Mouse (Mus musculus): Measurements from ENCODE around the gene Ccdc80. TPM values are rescaled to one million over a fixed set of nuclear protein-coding genes. Genes with fewer than 3 reads are reported as not detected.
A peak's percentile ranks its signal among the peaks of the same experiment; 100 is the strongest.

Ccdc80 gene
- 20.6 and 26.1 TPM in 2 replicates for polyA plus RNA-seq (2016; fragmentation: Nextera tagmentation; extraction: Ambion mirVana)

DNA sequence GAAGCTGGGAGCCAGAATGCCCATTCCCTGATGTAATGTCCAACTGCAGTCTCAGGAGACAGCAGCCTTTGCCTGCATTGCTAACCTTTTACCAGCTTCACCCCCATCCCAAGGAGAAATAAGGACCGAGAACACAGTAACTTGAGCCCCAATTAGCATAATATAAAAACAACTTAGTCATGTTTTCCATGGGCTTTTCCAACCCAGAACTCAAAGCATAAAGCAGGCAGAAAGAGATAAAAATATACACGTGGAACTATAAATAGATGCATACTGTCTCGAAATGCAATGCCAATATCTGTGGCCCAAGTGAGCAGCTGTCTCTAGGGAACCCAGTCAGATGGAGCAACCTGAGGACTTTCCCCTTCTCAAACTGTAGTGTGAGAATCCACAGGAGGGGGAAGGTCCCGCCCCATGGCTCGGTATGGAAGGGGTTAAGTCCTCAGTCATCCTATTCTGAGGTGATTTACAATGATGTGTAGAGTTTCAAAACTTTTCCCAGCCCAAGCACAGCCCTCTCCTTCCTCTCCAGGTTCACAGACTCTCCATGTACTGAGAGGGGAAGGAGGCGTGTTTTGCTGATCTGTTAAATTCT is at the start of gene Ccdc80:
Gene Ccdc80 (plus strand): TSS at position 266 of the 595 bp plus-strand sequence.
- 39% methylated on average over 6 of the region's 6 CpGs for WGBS
- Histone ChIP-seq H3K4me1 (peaks cover 11% of the 10 kb centered on the region), H3K9ac (replicated peaks) (peak within 1 kb of the TSS; percentile 51), H3K27me3 (no peaks in the 10 kb centered on the region), H3K4me3 (peak within 1 kb of the TSS; percentile 31), H3K27ac (replicated peaks) (no peak within 1 kb of the TSS), H3K9me3 (no peaks in the 10 kb centered on the region), H3K4me2 (replicated peaks) (peak within 1 kb of the TSS; percentile 51), H3K36me3 (no peaks in the 10 kb centered on the region)
- ATAC-seq (ENCODE audit: low FRiP score, low read depth): no peak

- Histone ChIP-seq H3K27ac (replicated peaks) (no peak overlapping the region), H3K4me3 (no peak overlapping the region), H3K9ac (replicated peaks) (no peak overlapping the region), H3K36me3 (no peaks in the 10 kb centered on the region), H3K4me1 (no peaks in the 10 kb centered on the region), H3K27me3 (no peaks in the 10 kb centered on the region), H3K4me2 (replicated peaks) (no peak overlapping the region), H3K9me3 (no peaks in the 10 kb centered on the region)
- ATAC-seq (ENCODE audit: low FRiP score, low read depth): no peak
- 56% methylated on average over 3 of the region's 3 CpGs for WGBS
Observed at GRCm38 (mm10) chr16:45044844-45045243, 48.4 kb upstream of the Ccdc80 start.

GRCm38 (mm10) chr16:45057222-45057621 is 36.0 kb upstream of the Ccdc80 start:
- WGBS: 91% methylated on average over 7 of the region's 7 CpGs
- Histone ChIP-seq H3K27ac (replicated peaks) (no peak overlapping the region), H3K4me1 (no peaks in the 10 kb centered on the region), H3K36me3 (no peaks in the 10 kb centered on the region), H3K9me3 (no peaks in the 10 kb centered on the region), H3K4me3 (no peak overlapping the region), H3K27me3 (no peaks in the 10 kb centered on the region), H3K4me2 (replicated peaks) (no peak overlapping the region), H3K9ac (replicated peaks) (no peak overlapping the region)
- no peak for ATAC-seq (ENCODE audit: low FRiP score, low read depth)

DNA sequence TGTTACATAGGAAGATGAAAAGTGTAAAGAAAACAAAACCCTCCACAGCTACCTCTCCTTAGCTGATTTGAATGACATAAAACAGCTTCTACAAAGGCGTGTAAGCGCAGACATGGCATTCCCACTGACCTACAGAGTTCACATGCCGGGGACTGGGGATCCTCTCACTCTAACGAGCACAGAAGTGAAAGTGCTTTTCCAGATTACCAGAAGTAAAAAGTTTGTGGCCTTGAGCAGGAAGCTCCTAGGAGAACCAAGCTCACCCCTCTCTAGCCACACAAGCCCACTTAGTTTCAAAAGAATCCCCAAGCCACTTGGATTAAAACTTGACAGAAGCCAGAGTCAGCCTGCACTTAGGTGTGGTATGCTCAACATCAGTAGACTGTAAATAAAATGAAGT is 35.3 kb upstream of the Ccdc80 start:
- no peak overlapping the region for H3K4me3 ChIP-seq
- H3K36me3 ChIP-seq: no peaks in the 10 kb centered on the region
- H3K9ac ChIP-seq (replicated peaks): no peak overlapping the region
- H3K4me1 ChIP-seq: no peaks in the 10 kb centered on the region
- no peak overlapping the region for H3K27ac ChIP-seq (replicated peaks)
- H3K27me3 ChIP-seq: no peaks in the 10 kb centered on the region
- ATAC-seq (ENCODE audit: low FRiP score, low read depth): no peak
- 86% methylated on average over 4 of the region's 4 CpGs for WGBS
- H3K9me3 ChIP-seq: no peaks in the 10 kb centered on the region
- no peak overlapping the region for H3K4me2 ChIP-seq (replicated peaks)

- H3K4me3 ChIP-seq: no peak overlapping the region
- H3K36me3 ChIP-seq: no peaks in the 10 kb centered on the region
- H3K9ac ChIP-seq (replicated peaks): no peak overlapping the region
- no peaks in the 10 kb centered on the region for H3K4me1 ChIP-seq
- 68% methylated on average over 3 of the region's 3 CpGs for WGBS
- ATAC-seq (ENCODE audit: low FRiP score, low read depth): no peak
- H3K27me3 ChIP-seq: no peaks in the 10 kb centered on the region
- H3K9me3 ChIP-seq: no peaks in the 10 kb centered on the region
- no peak overlapping the region for H3K4me2 ChIP-seq (replicated peaks)
- no peak overlapping the region for H3K27ac ChIP-seq (replicated peaks)
Observed at GRCm38 (mm10) chr16:45061140-45061539, 32.1 kb upstream of the Ccdc80 start.

DNA sequence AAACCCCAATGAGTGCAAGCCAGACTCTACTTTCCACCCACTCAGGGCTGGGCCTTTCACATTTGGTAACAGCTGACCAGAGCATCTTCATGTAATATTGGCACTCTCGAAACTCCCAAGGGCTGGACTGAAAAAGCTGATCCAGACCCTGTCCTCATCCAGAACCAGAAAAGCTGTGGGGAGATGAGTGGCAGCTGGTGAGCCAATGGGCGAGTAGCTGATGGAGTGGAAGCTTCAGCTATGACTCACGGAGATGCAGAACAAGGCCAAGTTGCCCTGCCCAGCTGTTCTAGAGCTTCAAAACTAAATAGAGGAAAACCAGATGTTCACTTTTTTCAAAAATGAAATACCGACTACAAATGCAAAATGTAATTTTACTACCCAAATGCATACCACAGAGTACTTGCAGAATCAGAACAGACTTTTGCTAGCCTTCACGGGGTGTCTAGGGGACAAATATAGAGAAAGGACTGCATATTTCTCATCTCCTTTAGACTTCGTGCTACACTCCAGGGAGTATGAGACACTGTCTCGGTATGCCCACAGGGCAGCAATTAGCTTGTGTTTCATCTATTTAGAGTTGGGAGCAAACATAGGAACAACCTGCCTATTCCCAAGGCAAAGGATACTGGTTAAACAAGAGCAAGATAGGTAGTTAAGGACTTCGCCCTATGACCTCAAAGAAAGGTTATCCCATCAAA is 22.7 kb upstream of the Ccdc80 start:
- no peak for ATAC-seq (ENCODE audit: low FRiP score, low read depth)
- no peaks in the 10 kb centered on the region for H3K4me1 ChIP-seq
- H3K27me3 ChIP-seq: no peaks in the 10 kb centered on the region
- H3K36me3 ChIP-seq: no peaks in the 10 kb centered on the region
- H3K27ac ChIP-seq (replicated peaks): no peak overlapping the region
- WGBS: 84% methylated on average over 8 of the region's 8 CpGs
- no peaks in the 10 kb centered on the region for H3K9me3 ChIP-seq
- H3K9ac ChIP-seq (replicated peaks): no peak overlapping the region
- H3K4me2 ChIP-seq (replicated peaks): no peak overlapping the region
- no peak overlapping the region for H3K4me3 ChIP-seq

DNA sequence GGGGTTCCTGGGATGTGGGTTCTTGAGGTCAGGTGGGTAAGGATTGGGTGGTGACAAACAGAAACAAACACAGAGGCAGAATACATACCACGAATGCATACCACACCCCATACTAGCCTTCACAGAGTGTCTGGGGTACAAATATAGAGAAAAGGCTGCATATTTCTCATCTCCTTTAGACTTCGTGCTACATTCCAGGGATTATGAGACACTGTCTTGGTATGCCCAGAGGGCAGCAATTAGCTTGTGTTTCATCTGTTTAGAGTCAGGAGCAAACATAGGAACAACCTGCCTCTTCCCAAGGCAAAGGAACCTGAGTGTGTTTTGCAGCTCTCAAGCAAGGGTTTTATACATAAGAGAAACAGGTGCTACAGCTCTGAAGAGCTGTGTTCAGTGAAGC is 21.8 kb upstream of the Ccdc80 start:
- ATAC-seq (ENCODE audit: low FRiP score, low read depth): no peak
- Histone ChIP-seq H3K4me3 (no peak overlapping the region), H3K27me3 (no peaks in the 10 kb centered on the region), H3K9me3 (no peaks in the 10 kb centered on the region), H3K4me1 (no peaks in the 10 kb centered on the region), H3K9ac (replicated peaks) (no peak overlapping the region), H3K4me2 (replicated peaks) (no peak overlapping the region), H3K36me3 (no peaks in the 10 kb centered on the region), H3K27ac (replicated peaks) (no peak overlapping the region)
- 78% methylated on average over 2 of the region's 2 CpGs for WGBS

- no peak for ATAC-seq (ENCODE audit: low FRiP score, low read depth)
- no peaks in the 10 kb centered on the region for H3K4me1 ChIP-seq
- no peak overlapping the region for H3K9ac ChIP-seq (replicated peaks)
- WGBS: 92% methylated on average over 6 of the region's 6 CpGs
- H3K4me2 ChIP-seq (replicated peaks): no peak overlapping the region
- no peak overlapping the region for H3K27ac ChIP-seq (replicated peaks)
- no peaks in the 10 kb centered on the region for H3K36me3 ChIP-seq
- no peaks in the 10 kb centered on the region for H3K27me3 ChIP-seq
- H3K4me3 ChIP-seq: no peak overlapping the region
- H3K9me3 ChIP-seq: no peaks in the 10 kb centered on the region
Observed at GRCm38 (mm10) chr16:45077517-45078080, 15.6 kb upstream of the Ccdc80 start.

DNA sequence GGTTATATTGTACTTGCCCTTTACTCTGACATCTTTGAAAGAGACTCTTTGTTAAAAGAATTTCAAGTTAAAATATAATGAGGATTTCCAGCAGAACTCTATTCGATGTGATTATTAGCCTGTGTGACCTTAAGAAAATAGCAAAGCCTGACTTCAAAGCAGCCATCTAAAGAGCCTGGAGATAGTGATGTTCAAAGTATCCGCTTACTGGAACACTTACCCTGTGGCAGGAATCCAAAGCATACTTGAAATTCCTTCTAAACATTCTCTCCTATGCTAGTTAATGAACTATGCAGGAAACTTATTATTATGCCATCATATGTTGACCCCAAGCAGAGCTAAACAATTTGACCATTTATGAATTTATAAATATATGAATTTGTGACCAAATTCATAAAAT is 13.9 kb upstream of the Ccdc80 start:
- Histone ChIP-seq H3K9ac (replicated peaks) (no peak overlapping the region), H3K36me3 (no peaks in the 10 kb centered on the region), H3K4me3 (no peak overlapping the region), H3K4me2 (replicated peaks) (no peak overlapping the region), H3K27ac (replicated peaks) (no peak overlapping the region), H3K9me3 (no peaks in the 10 kb centered on the region), H3K4me1 (no peaks in the 10 kb centered on the region), H3K27me3 (no peaks in the 10 kb centered on the region)
- ATAC-seq (ENCODE audit: low FRiP score, low read depth): no peak
- WGBS: 70% methylated on average over 2 of the region's 2 CpGs

DNA sequence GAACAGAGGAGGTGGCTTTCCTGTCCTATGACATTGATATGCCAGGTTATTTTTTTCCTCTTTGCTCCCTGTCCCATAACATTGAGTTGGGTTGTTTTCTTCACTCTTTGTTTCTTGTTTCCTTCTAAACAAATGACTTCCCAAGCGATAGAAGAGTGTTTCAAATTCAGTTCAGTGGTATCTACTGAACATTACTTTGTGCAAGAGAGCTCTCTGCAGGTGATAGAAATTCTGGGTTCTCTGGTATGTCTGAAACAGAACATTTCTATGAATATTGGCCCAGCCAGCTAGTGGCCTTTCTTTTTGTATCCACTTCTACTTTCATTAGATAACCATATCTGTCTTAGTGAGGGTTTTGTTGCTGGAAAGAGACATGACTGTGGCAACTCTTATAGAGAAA is 4.4 kb upstream of the Ccdc80 start:
- no peak overlapping the region for H3K9ac ChIP-seq (replicated peaks)
- H3K36me3 ChIP-seq: no peaks in the 10 kb centered on the region
- H3K4me1 ChIP-seq: peaks cover 5% of the 10 kb centered on the region; the same call in 1 of the 2 replicates
- no peaks in the 10 kb centered on the region for H3K9me3 ChIP-seq
- no peak overlapping the region for H3K4me3 ChIP-seq
- WGBS: 85% methylated on average over 1 of the region's 1 CpGs
- no peak overlapping the region for H3K27ac ChIP-seq (replicated peaks)
- H3K27me3 ChIP-seq: no peaks in the 10 kb centered on the region
- ATAC-seq (ENCODE audit: low FRiP score, low read depth): no peak
- H3K4me2 ChIP-seq (replicated peaks): no peak overlapping the region

GRCm38 (mm10) chr16:45090005-45090404 is 3.2 kb upstream of the Ccdc80 start:
- Histone ChIP-seq H3K36me3 (no peaks in the 10 kb centered on the region), H3K9me3 (no peaks in the 10 kb centered on the region), H3K27ac (replicated peaks) (no peak overlapping the region), H3K27me3 (no peaks in the 10 kb centered on the region), H3K4me1 (peaks cover 11% of the 10 kb centered on the region), H3K4me3 (no peak overlapping the region), H3K9ac (replicated peaks) (no peak overlapping the region), H3K4me2 (replicated peaks) (no peak overlapping the region)
- 13% methylated on average over 10 of the region's 10 CpGs for WGBS
- ATAC-seq (ENCODE audit: low FRiP score, low read depth): peak; percentile 78

- peak; percentile 55; the same call in 1 of the 2 replicates for ATAC-seq (ENCODE audit: low FRiP score, low read depth)
- no peaks in the 10 kb centered on the region for H3K27me3 ChIP-seq
- peak overlapping the region; percentile 31 for H3K4me3 ChIP-seq
- peak overlapping the region; percentile 51 for H3K9ac ChIP-seq (replicated peaks)
- 10% methylated on average over 9 of the region's 9 CpGs for WGBS
- H3K9me3 ChIP-seq: no peaks in the 10 kb centered on the region
- peak overlapping the region; percentile 51 for H3K4me2 ChIP-seq (replicated peaks)
- H3K27ac ChIP-seq (replicated peaks): no peak overlapping the region
- H3K36me3 ChIP-seq: no peaks in the 10 kb centered on the region
- H3K4me1 ChIP-seq: peaks cover 13% of the 10 kb centered on the region
Observed at GRCm38 (mm10) chr16:45094136-45094756, 1.0 kb downstream of the Ccdc80 start.
